Mouse (Mus musculus) hindbrain, embryonic 13.5 days (tissue): ENCODE data around the gene Akap11. TPM values are rescaled to one million over a fixed set of nuclear protein-coding genes. Genes with fewer than 3 reads are reported as not detected.
A peak's percentile ranks its signal among the peaks of the same experiment; 100 is the strongest.

Source experiments
- ATAC-seq: fragments of 200-750 bp; cut with Nextera tagmentation; 2 replicates; pipeline ENCODE4 v1.8.0; 2017; ENCODE audit warnings: moderate TSS enrichment; ENCODE audit not compliant: low FRiP score
- H3K27ac ChIP-seq: fragments of 300-500 bp; sonication (generic); 2 replicates; pipeline ENCODE4 v1.5.1; 2015; ENCODE audit warnings: inconsistent platforms, mild to moderate bottlenecking, moderate library complexity
- H3K27me3 ChIP-seq: fragments of 300-500 bp; sonication (generic); 2 replicates; pipeline ENCODE4 v1.6.1; 2015; ENCODE audit warnings: mild to moderate bottlenecking, inconsistent platforms
- H3K36me3 ChIP-seq: fragments of 300-500 bp; sonication (generic); 2 replicates; pipeline ENCODE4 v1.6.1; 2015; ENCODE audit warnings: mild to moderate bottlenecking, inconsistent platforms
- H3K4me1 ChIP-seq: fragments of 300-500 bp; sonication (generic); replicated peaks from 2 replicates; pipeline ENCODE4 v1.6.1; 2015; ENCODE audit warnings: inconsistent platforms
- H3K4me2 ChIP-seq: fragments of 300-500 bp; sonication (generic); 2 replicates; pipeline ENCODE4 v1.6.1; 2015; ENCODE audit warnings: inconsistent platforms, mild to moderate bottlenecking, moderate library complexity
- H3K4me3 ChIP-seq: fragments of 300-500 bp; sonication (generic); 2 replicates; pipeline ENCODE4 v1.5.1; 2015; ENCODE audit warnings: mild to moderate bottlenecking, inconsistent platforms
- H3K9ac ChIP-seq: fragments of 300-500 bp; sonication (generic); 2 replicates; pipeline ENCODE4 v1.6.1; 2015; ENCODE audit warnings: mild to moderate bottlenecking, inconsistent platforms
- H3K9me3 ChIP-seq: fragments of 300-500 bp; sonication (generic); 2 replicates; pipeline ENCODE4 v1.6.1; 2016; ENCODE audit warnings: inconsistent platforms
- WGBS: fragments of 180-500 bp; shearing (Covaris S2); methylation state at CpG from one replicate; pipeline ENCODE4 v1.1.7; 2015; 5-methylcytosine and 5-hydroxymethylcytosine counted together
- polyA plus RNA-seq: library from polyadenylated mRNA; unstranded; fragments of >200 nt; fragmentation: Nextera tagmentation; extraction: Ambion mirVana; gene quantifications from 2 replicates; pipeline ENCODE4 v1.2.1, GENCODE M21; 2015

The Akap11 gene
- polyA plus RNA-seq, 1 experiment from 2014 or later = 37.8 TPM

DNA sequence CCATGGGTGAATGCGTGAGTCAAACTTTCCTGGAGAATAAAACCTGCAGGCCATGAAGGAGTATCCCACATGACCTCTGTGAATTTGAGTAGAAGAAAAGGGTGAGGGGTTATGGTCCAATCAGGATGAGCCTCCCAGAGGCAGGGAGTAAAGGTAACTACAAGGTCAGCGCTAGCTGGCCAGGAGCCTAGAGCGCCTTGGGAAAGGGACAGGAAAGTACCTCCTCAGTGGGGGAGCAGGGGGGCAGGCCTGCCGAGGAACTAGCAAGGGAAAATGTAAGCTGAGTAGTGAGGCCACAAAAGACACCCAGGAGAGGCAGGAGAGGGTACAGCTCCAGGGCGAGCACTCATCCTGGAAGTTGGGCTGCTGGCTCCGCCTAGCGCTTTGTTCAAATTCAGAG lies 67.6 kb downstream of the Akap11 start:
- Histone ChIP-seq H3K9ac (no peak overlapping the region), H3K27ac (no peak overlapping the region), H3K36me3 (no peaks in the 10 kb centered on the region), H3K4me1 (no peaks in the 10 kb centered on the region), H3K27me3 (no peaks in the 10 kb centered on the region), H3K4me2 (no peak overlapping the region), H3K9me3 (no peaks in the 10 kb centered on the region), H3K4me3 (no peak overlapping the region)
- no peak for ATAC-seq
- 85% methylated on average over 7 of the region's 7 CpGs for WGBS

- no peak for ATAC-seq
- H3K4me2 ChIP-seq = no peak overlapping the region
- H3K4me1 ChIP-seq = no peaks in the 10 kb centered on the region
- H3K9ac ChIP-seq = no peak overlapping the region
- 93% methylated on average over 4 of the region's 4 CpGs for WGBS
- no peak overlapping the region for H3K4me3 ChIP-seq
- H3K9me3 ChIP-seq = no peaks in the 10 kb centered on the region
- no peaks in the 10 kb centered on the region for H3K27me3 ChIP-seq
- H3K36me3 ChIP-seq = no peaks in the 10 kb centered on the region
- H3K27ac ChIP-seq = no peak overlapping the region
Observed at GRCm38 (mm10) chr14:78467994-78468393, 68.6 kb downstream of the Akap11 start.

DNA sequence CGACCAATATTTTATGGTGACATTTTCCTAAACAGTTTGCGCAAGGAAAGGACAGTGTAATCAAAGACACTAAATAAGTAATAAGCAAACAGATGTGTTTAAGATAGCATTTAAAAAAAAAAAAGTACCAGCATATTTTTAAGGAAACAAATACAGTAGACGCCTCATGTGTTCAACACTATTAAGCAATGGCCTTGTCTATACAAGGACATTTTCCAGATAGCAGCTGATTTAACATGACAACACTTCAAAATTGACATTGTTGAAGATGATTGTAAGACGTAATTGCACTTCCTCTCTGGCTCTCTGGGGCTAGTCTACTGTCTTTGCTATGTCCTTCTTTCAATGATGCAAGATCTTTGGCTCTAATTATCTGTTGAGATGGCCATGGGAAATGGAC lies 72.3 kb downstream of the Akap11 start:
- Histone ChIP-seq H3K27me3 (no peaks in the 10 kb centered on the region), H3K36me3 (no peaks in the 10 kb centered on the region), H3K9me3 (no peaks in the 10 kb centered on the region), H3K4me1 (no peaks in the 10 kb centered on the region), H3K27ac (no peak overlapping the region), H3K9ac (no peak overlapping the region), H3K4me3 (no peak overlapping the region), H3K4me2 (no peak overlapping the region)
- ATAC-seq = no peak
- WGBS = 90% methylated on average over 4 of the region's 4 CpGs

- Histone ChIP-seq H3K36me3 (no peaks in the 10 kb centered on the region), H3K27me3 (no peaks in the 10 kb centered on the region; the same call in 1 of the 2 replicates), H3K9me3 (no peaks in the 10 kb centered on the region), H3K4me2 (no peak overlapping the region), H3K4me1 (no peaks in the 10 kb centered on the region), H3K9ac (no peak overlapping the region), H3K27ac (0 out of 2 replicates have a peak overlapping the region, but pooled peaks have one; percentile 14), H3K4me3 (no peak overlapping the region)
- no peak for ATAC-seq
- WGBS = 60% methylated on average over 5 of the region's 5 CpGs
Observed at GRCm38 (mm10) chr14:78459121-78459520, 77.5 kb downstream of the Akap11 start.

GRCm38 (mm10) chr14:78458705-78459104 lies 77.9 kb downstream of the Akap11 start:
- Histone ChIP-seq H3K4me3 (no peak overlapping the region), H3K9me3 (no peaks in the 10 kb centered on the region), H3K9ac (no peak overlapping the region), H3K27me3 (no peaks in the 10 kb centered on the region; the same call in 1 of the 2 replicates), H3K36me3 (no peaks in the 10 kb centered on the region), H3K27ac (no peak overlapping the region), H3K4me2 (no peak overlapping the region), H3K4me1 (no peaks in the 10 kb centered on the region)
- 72% methylated on average over 5 of the region's 5 CpGs for WGBS
- no peak for ATAC-seq

GRCm38 (mm10) chr14:78454970-78455369 lies 81.6 kb downstream of the Akap11 start:
- Histone ChIP-seq H3K4me1 (no peaks in the 10 kb centered on the region), H3K9me3 (peaks cover 5% of the 10 kb centered on the region; the same call in 1 of the 2 replicates), H3K27me3 (no peaks in the 10 kb centered on the region; the same call in 1 of the 2 replicates), H3K4me3 (no peak overlapping the region), H3K27ac (no peak overlapping the region), H3K9ac (no peak overlapping the region), H3K36me3 (no peaks in the 10 kb centered on the region), H3K4me2 (no peak overlapping the region)
- WGBS = 87% methylated on average over 5 of the region's 5 CpGs
- no peak for ATAC-seq

DNA sequence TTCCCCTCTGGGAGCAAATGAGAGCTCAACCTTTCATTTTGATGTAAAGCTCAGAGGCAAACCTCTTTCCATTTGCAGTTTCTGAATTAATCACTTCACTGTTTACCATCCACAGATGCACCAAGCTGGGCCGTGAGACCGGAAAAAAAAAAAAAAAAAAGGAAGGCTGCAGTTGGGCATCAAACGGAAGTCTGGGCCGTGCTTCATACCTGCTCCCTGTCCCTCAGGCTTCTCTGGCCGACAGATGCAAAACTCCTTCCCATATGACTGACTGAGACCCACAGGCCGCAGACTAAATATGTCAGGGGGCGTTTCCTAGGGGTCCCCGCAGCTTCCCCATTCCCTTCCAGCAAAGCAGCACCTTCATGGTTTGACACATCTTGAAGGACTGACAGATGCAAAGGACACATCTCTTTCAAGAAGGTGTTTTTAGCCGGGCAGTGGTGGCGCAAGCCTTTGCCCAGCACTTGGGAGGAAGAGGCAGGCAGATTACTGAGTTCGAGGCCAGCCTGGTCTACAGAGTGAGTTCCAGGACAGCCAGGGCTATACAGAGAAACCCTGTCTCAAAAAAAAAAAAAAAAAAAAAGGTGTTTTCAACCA lies 87.7 kb downstream of the Akap11 start:
- no peaks in the 10 kb centered on the region for H3K36me3 ChIP-seq
- 85% methylated on average over 11 of the region's 11 CpGs for WGBS
- H3K9ac ChIP-seq = no peak overlapping the region
- peaks cover 5% of the 10 kb centered on the region; the same call in 1 of the 2 replicates for H3K9me3 ChIP-seq
- H3K4me2 ChIP-seq = no peak overlapping the region
- H3K27me3 ChIP-seq = no peaks in the 10 kb centered on the region
- H3K4me3 ChIP-seq = no peak overlapping the region
- no peaks in the 10 kb centered on the region for H3K4me1 ChIP-seq
- no peak for ATAC-seq
- no peak overlapping the region for H3K27ac ChIP-seq

- Histone ChIP-seq H3K9me3 (peaks cover 5% of the 10 kb centered on the region; the same call in 1 of the 2 replicates), H3K36me3 (no peaks in the 10 kb centered on the region), H3K27ac (no peak overlapping the region), H3K4me1 (no peaks in the 10 kb centered on the region), H3K9ac (no peak overlapping the region), H3K27me3 (no peaks in the 10 kb centered on the region), H3K4me3 (no peak overlapping the region), H3K4me2 (no peak overlapping the region)
- 93% methylated on average over 12 of the region's 12 CpGs for WGBS
- ATAC-seq = no peak
Observed at GRCm38 (mm10) chr14:78448017-78448416, 88.6 kb downstream of the Akap11 start.

GRCm38 (mm10) chr14:78447542-78447941 lies 89.1 kb downstream of the Akap11 start:
- Histone ChIP-seq H3K27me3 (no peaks in the 10 kb centered on the region), H3K9ac (no peak overlapping the region), H3K4me2 (no peak overlapping the region), H3K27ac (no peak overlapping the region), H3K9me3 (peaks cover 5% of the 10 kb centered on the region; the same call in 1 of the 2 replicates), H3K4me1 (no peaks in the 10 kb centered on the region), H3K4me3 (no peak overlapping the region), H3K36me3 (no peaks in the 10 kb centered on the region)
- WGBS = 86% methylated on average over 3 of the region's 3 CpGs
- ATAC-seq = no peak

Other genes starting within 250 kb of the Akap11 start
- not detected in 2 replicates for gene Tnfsf11, start 228.8 kb downstream of the Akap11 start, polyA plus RNA-seq
- 2.3 and 2.9 TPM in 2 replicates for gene Dgkh, start 196.0 kb upstream of the Akap11 start, polyA plus RNA-seq